Mouse (Mus musculus): ENCODE measurements around the gene Twnk. TPM values are rescaled to one million over a fixed set of nuclear protein-coding genes. Genes with fewer than 3 reads are reported as not detected.

Twnk gene
- polyA plus RNA-seq, 1 experiment, result 7.2 TPM

DNA sequence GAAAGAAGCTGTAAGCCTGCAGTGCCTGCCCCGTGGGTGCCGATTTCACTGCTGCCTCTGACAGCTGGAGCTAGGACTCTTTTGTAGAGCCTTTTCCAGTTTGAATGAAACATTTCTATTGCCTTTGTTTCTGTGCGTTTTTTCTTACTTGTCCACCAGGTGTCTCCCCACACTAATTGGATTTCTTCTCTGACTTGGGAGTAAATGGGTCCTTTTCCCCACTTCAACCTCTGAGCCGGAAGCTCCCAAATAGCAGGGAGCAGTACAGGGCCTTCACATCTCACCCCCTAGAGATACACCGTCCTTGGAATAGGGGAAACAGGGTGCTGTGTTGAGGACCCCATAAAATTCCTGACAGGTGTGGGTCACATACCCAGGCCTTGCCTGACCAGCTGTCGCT, 7.2 kb downstream of the Twnk start:
- Histone ChIP-seq H3K4me1 (ENCODE audit: control insufficient read depth, insufficient read depth, low read length) (no peaks in the 10 kb centered on the region; the same call in 1 of the 2 replicates), H3K4me3 (replicated peaks; ENCODE audit: extremely low read depth, low read depth, low read length) (no peak overlapping the region)
- WGBS, result 37% methylated on average over 6 of the region's 6 CpGs
- TF ChIP-seq POLR2A (IDR thresholded peaks at IDR 0.05; ENCODE audit: borderline replicate concordance, extremely low read depth, low read depth, low read length) (no peak), CTCF (IDR thresholded peaks at IDR 0.05; ENCODE audit: insufficient read depth, low read length) (no peak)
- peak; percentile 45 for DNase-seq

DNA sequence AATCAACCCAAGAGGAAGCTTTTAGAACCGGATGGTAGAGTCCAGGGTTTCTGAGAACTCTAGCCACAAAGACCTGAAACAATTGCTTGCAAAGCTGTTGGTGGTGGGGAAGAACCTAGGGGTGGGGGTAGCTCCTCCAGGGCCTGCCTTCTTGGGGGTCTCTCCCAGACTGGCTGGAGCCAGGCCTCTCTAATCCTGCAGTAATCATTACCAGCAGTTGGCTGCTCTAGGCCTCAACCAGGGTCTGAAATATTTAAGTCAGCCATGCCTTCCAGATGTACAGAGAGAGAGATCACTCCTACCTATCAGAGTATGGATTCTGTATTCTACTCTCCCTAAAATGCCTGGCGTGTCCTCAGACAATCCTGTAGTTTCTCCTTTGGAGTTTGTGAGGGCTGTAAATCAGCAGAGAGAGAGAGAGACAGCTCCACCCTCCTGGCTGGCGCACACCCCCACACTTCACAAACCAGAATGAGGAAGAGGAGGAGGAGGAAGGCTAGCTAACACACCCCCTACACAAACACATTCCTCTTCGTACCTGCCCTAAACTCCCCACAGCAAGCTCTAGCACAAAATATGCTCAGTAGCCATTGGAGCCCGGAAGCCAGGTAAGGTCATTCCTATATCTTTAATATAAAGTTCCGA, 8.2 kb downstream of the Twnk start:
- WGBS, result 67% methylated on average over 6 of the region's 6 CpGs
- no peak for DNase-seq
- TF ChIP-seq POLR2A (IDR thresholded peaks at IDR 0.05; ENCODE audit: borderline replicate concordance, extremely low read depth, low read depth, low read length), result no peak
- no peak for TF ChIP-seq CTCF (IDR thresholded peaks at IDR 0.05; ENCODE audit: insufficient read depth, low read length)
- H3K4me3 ChIP-seq (replicated peaks; ENCODE audit: extremely low read depth, low read depth, low read length), result no peak overlapping the region
- H3K4me1 ChIP-seq (ENCODE audit: control insufficient read depth, insufficient read depth, low read length), result peaks cover 2% of the 10 kb centered on the region

DNA sequence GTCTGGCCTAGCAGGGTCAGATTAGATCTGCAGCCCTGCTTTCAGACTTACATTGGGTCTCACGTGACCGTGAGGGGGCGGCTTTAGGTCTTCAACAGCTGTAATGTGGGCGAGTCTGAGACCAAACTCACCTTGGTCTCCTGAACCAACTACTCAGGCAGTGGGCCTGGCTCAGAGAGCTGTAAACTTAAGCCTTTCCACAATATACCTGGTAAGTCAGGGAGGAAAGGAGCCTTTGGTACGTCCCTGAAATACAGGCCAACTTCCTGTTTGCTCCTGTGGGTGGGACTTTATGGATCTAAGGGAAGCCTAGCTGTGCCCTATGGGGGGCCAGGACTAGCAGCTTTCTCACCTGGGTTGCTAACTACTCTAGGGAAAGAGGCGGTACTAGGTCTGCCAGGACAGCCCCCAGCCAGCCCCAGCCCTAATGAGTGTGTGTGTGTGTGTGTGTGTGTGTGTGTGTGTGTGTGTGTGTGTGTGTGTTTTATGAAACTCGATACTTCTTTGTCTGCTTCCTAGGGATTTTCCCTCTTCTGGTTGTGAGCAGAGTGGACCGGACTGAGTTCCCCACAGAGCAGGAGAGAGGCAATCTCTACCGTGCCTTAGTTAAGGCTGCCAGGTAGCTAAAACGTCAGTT, 9.0 kb downstream of the Twnk start, which contains the start of gene Lzts2:
Lzts2 (plus strand) TSS at position 80 of the 637 bp plus-strand sequence.
- TF ChIP-seq POLR2A (IDR thresholded peaks at IDR 0.05; ENCODE audit: borderline replicate concordance, extremely low read depth, low read depth, low read length) (no peak), CTCF (IDR thresholded peaks at IDR 0.05; ENCODE audit: insufficient read depth, low read length) (no peak)
- DNase-seq, result peak; percentile 59
- WGBS, result 15% methylated on average over 10 of the region's 10 CpGs
- Histone ChIP-seq H3K4me3 (replicated peaks; ENCODE audit: extremely low read depth, low read depth, low read length) (peak within 1 kb of the TSS; percentile 68), H3K4me1 (ENCODE audit: control insufficient read depth, insufficient read depth, low read length) (peaks cover 7% of the 10 kb centered on the region)

DNA sequence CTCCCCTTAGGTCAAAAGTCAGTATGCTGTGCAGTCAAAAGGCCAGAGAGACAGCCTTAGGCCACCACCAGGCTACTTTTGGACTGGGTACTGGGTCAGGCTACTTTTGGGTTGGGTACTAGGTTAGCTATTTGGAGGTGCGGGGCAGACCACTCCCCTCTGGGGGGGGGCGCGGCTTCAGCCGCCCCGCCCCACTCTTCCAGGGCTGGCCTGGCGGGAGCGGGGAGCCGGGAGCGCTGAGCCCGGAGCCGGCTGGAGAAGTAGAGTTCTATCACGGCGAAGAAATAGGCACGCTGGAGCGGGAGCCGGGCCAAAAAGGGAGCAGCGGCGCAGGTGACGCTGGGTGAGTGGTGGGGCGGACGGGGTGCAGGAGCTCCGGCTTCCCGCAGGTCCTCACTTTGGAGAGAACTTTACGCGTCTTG, 9.5 kb downstream of the Twnk start:
- H3K4me1 ChIP-seq (ENCODE audit: control insufficient read depth, insufficient read depth, low read length), result peaks cover 8% of the 10 kb centered on the region
- WGBS, result under 1% methylated on average over 24 of the region's 25 CpGs

DNA sequence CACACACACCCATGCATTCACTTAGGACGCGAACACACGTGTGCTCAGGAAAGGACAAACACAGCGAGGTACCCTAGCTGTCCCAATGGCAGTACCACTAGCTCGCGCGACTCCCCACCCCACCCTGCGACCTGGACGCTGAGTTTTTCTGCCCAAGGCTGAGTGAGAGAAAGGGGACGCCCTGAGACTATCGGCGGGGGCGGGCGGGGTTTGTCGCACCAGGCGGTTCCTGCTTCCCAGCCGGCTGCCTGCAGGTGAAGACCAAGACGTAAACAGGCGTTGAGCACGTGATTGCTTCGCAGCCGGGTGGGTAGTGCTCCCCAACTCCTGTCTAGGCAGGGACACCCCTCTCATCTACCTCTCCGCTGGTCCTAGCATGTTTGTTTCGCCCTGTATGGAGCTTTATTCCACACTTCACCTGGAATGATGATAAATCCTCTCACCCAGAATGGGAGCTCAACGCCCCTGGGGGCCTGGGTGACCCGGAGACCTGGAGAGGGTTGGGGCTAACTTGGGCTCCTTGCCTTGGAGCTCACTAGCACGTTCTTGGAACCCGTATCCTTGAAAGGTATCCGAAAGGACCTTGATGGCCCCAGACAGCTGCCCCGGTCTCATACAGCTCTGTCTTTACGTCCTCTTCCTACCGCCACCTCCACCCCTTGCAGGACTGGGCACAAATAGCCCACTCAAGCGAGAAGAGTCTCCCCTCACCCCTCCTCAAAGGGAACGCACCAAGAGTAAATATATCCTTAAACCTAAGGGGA, 10.2 kb downstream of the Twnk start:
- TF ChIP-seq CTCF (IDR thresholded peaks at IDR 0.05; ENCODE audit: insufficient read depth, low read length) (no peak), POLR2A (IDR thresholded peaks at IDR 0.05; ENCODE audit: borderline replicate concordance, extremely low read depth, low read depth, low read length) (peak; percentile 54; the same call in 1 of the 2 replicates)
- peak overlapping the region; percentile 68 for H3K4me3 ChIP-seq (replicated peaks; ENCODE audit: extremely low read depth, low read depth, low read length)
- WGBS, result under 1% methylated on average over 34 of the region's 34 CpGs
- DNase-seq, result peak; percentile 71
- H3K4me1 ChIP-seq (ENCODE audit: control insufficient read depth, insufficient read depth, low read length), result peaks cover 11% of the 10 kb centered on the region

More for the DNA sequence above, 9.5 kb downstream of the Twnk start:
- DNase-seq, result peak; percentile 77
- H3K4me3 ChIP-seq (replicated peaks; ENCODE audit: extremely low read depth, low read depth, low read length), result peak overlapping the region; percentile 68
- TF ChIP-seq POLR2A (IDR thresholded peaks at IDR 0.05; ENCODE audit: borderline replicate concordance, extremely low read depth, low read depth, low read length), result no peak
- no peak for TF ChIP-seq CTCF (IDR thresholded peaks at IDR 0.05; ENCODE audit: insufficient read depth, low read length)

DNA sequence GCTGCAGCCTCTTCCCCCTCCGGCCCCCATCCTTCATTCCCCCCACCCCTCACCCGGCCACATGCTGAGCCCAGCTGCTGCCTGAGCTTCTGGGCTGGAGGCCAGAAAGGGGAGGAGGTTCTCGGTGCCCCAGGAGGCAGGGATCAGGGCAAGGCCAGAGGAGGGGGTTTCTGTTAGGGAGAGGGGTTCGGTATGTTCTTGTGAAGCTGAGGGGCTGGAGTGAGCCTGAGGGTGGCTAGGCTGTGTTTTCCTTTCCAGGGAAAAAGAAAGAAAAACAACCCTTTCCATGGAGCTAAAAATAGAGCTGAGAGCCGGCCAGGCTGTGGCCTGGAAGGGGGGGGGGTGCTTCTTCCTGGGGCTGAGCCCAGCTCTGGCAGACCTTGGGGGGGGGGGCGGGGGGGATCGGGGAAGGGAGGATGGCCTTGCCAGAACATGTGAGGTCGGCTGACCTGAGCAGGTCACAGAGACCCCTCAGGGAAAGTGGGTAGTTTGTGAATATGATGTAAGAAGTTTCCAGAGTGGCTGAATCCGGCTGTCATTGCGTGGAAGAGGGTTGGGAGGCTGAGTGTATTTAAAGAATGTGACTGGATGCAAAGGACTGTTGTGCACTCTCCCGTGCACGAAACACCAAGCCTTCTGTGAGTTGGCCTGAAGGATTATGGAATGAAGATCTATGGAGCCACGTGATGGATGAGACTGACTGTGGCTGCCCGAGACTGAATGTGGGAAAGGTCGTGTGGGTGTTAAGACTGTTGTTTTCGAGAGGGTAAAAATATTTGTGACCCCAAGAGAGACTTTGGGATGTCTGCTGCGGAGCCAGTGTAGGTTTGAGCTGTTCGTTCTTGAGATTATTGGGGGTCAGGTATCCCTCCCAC, 11.1 kb downstream of the Twnk start:
- 2% methylated on average over 17 of the region's 18 CpGs for WGBS
- Histone ChIP-seq H3K4me3 (replicated peaks; ENCODE audit: extremely low read depth, low read depth, low read length) (peak overlapping the region; percentile 68), H3K4me1 (ENCODE audit: control insufficient read depth, insufficient read depth, low read length) (peaks cover 13% of the 10 kb centered on the region)
- TF ChIP-seq CTCF (IDR thresholded peaks at IDR 0.05; ENCODE audit: insufficient read depth, low read length) (no peak), POLR2A (IDR thresholded peaks at IDR 0.05; ENCODE audit: borderline replicate concordance, extremely low read depth, low read depth, low read length) (peak; percentile 48; the same call in 1 of the 2 replicates)
- peak; percentile 78 for DNase-seq

DNA sequence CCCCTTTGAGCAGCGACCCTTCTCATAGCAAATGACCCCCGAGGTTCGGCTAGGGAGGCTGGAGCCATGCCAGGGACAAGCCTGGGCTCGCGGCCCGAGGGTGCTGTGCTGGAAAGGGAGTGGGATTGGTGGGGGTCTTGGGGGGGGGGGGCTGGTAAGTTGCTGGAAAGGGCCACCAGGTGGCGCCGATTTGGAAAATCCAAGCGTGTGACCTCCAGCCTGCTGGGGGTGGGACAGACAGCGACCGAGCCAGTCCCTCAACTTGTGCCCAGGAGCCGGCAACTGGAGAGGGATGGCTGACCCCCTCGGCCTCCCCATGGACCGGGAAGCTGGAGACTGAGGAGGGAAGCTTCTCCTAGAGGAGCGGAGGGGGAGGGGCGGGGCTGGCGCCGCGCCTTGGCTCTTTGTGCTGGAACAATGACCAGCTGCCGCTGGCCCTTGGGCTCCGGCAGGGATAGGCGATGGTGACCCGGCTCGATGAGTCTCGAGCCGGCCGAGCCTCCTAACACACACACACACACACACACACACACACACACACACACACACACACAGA, 11.8 kb downstream of the Twnk start:
- WGBS, result 0% methylated on average over 20 of the region's 27 CpGs
- peak; percentile 81 for DNase-seq
- H3K4me1 ChIP-seq (ENCODE audit: control insufficient read depth, insufficient read depth, low read length), result peaks cover 13% of the 10 kb centered on the region
- H3K4me3 ChIP-seq (replicated peaks; ENCODE audit: extremely low read depth, low read depth, low read length), result peak overlapping the region; percentile 89
- TF ChIP-seq CTCF (IDR thresholded peaks at IDR 0.05; ENCODE audit: insufficient read depth, low read length) (peak; percentile 20; the same call in 1 of the 2 replicates), POLR2A (IDR thresholded peaks at IDR 0.05; ENCODE audit: borderline replicate concordance, extremely low read depth, low read depth, low read length) (peak; percentile 36; the same call in 1 of the 2 replicates)

DNA sequence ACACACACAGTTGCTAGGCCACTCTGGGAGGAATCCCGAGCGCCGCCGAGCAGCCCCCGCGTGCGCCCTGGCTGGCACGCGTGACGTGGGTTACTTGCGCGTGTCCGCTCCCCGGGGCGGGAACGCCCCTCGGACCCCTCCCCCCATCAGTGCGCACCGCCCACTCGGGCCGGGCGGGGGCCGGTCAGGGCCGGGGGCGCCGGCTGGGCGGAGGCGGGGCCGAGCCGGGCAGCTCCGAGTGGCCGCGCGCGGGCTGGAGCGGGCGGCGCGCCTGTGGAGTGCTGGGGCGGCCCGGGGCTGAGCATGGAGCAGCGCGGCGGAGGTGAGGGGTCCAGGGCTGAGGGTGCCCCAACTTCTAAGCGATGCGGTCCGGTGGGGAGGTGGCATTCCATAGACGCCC, 12.4 kb downstream of the Twnk start:
- under 1% methylated on average over 48 of the region's 48 CpGs for WGBS
- Histone ChIP-seq H3K4me3 (replicated peaks; ENCODE audit: extremely low read depth, low read depth, low read length) (peak overlapping the region; percentile 89), H3K4me1 (ENCODE audit: control insufficient read depth, insufficient read depth, low read length) (peaks cover 13% of the 10 kb centered on the region)
- peak; percentile 86 for DNase-seq
- peak; percentile 39; the same call in 1 of the 2 replicates for TF ChIP-seq POLR2A (IDR thresholded peaks at IDR 0.05; ENCODE audit: borderline replicate concordance, extremely low read depth, low read depth, low read length)
- TF ChIP-seq CTCF (IDR thresholded peaks at IDR 0.05; ENCODE audit: insufficient read depth, low read length), result no peak
